Mouse (Mus musculus): Measurements from ENCODE around the gene Vav1.

The Vav1 gene

GRCm38 (mm10) chr17:57335673-57336303, 56.9 kb downstream of the Vav1 start:
- peak; percentile 92 for DNase-seq (ENCODE audit: low read depth, low spot score)

GRCm38 (mm10) chr17:57337996-57338395, 59.1 kb downstream of the Vav1 start:
- no peak for DNase-seq (ENCODE audit: low read depth, low spot score)

- no peak for DNase-seq (ENCODE audit: low read depth, low spot score)
Measured at GRCm38 (mm10) chr17:57339298-57339697, 60.4 kb downstream of the Vav1 start.

GRCm38 (mm10) chr17:57341568-57341967, 62.7 kb downstream of the Vav1 start:
- no peak for DNase-seq (ENCODE audit: low read depth, low spot score)

GRCm38 (mm10) chr17:57344029-57344707, 65.3 kb downstream of the Vav1 start:
- DNase-seq (ENCODE audit: low read depth, low spot score), result no peak

GRCm38 (mm10) chr17:57347017-57347416, 68.1 kb downstream of the Vav1 start:
- no peak for DNase-seq (ENCODE audit: low read depth, low spot score)

GRCm38 (mm10) chr17:57347781-57348180, 68.9 kb downstream of the Vav1 start:
- DNase-seq (ENCODE audit: low read depth, low spot score), result no peak

- DNase-seq (ENCODE audit: low read depth, low spot score), result no peak
Measured at GRCm38 (mm10) chr17:57349067-57349466, 70.2 kb downstream of the Vav1 start.

GRCm38 (mm10) chr17:57350212-57350611, 71.3 kb downstream of the Vav1 start:
- no peak for DNase-seq (ENCODE audit: low read depth, low spot score)

GRCm38 (mm10) chr17:57351107-57351506, 72.2 kb downstream of the Vav1 start:
- no peak for DNase-seq (ENCODE audit: low read depth, low spot score)

GRCm38 (mm10) chr17:57358441-57358840, 79.5 kb downstream of the Vav1 start, which contains the start of gene Adgre1:
Adgre1 (plus strand) TSS chr17:57358691.
- no peak for DNase-seq (ENCODE audit: low read depth, low spot score)

- DNase-seq (ENCODE audit: low read depth, low spot score), result no peak
Measured at GRCm38 (mm10) chr17:57359485-57360241, 80.8 kb downstream of the Vav1 start.
